Mouse (Mus musculus) layer of hippocampus, adult 9-11 months (tissue): ENCODE data around the gene Oas1f.
"Not testable (repeated sequence)": the region's sequence is repeated elsewhere in the genome, so short reads cannot be mapped to it uniquely, and the experiment has no call there.

Experiments
- DNase-seq: peaks from one replicate; pipeline ENCODE4 v3.0.0; 2022

Gene Oas1f

GRCm38 (mm10) chr5:120847067-120847466, at the start of gene Oas1f:
Gene Oas1f (plus strand): TSS chr5:120847367.
- no peak for DNase-seq

DNA sequence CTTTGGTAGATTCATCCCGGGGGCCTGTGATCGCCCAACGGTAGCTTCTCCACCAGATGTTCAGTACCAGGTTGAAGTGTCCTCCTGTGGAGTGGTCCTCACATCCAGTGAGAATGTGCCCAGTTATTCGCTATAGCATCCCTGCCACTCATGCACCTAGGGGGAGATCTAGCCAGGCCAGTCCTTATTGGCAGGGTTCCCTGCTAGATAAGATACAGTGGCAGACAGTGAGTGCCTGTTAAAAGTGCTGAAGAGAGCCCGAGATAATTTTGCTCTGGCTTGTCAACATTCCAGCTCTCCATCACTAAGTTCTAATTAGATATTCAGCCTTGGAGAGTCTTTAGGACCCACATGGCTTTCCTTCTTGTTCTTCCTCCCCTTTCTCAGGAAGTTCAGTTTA, 49.0 kb upstream of the Oas1f start:
- not testable (repeated sequence) for DNase-seq

DNA sequence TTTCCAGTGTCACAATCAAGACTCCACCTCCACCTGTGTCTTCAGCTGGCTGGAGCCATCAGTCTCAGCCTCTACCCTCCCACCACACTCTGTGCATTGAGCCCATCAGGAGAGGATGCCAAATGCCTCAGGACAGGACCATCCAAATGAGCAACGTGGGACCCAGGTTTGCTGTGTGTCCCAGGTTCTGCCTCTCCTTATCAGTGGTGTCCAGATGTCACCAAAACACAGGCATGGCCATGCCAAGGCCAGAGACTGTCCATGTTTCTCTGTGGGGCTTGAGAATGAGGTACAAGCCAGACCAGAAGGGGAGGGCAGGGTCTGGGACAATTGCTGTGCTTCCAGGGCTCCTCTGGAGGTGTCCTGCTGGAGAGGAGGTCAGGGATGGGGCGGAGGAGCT, 48.2 kb upstream of the Oas1f start:
- DNase-seq: not testable (repeated sequence)

DNA sequence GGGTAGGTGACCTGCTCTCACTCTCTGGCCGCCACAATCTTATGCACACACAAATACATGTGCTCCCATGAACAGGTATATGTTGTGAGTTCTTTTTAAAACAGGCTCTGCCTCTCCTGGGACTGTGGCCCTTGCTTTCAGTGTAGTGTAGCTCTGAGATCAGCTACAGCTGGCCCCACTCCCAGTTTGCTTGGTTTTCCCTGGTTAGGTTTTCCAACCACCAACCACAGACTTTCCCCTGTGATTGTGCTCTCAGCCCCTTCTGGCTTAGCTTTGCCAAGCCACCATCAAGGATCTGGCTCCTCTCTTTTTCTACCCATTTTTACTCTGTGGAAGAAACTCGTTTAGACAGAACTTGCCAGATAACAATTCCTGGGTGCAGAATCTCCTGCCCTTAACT, 43.6 kb upstream of the Oas1f start:
- DNase-seq: no peak

DNA sequence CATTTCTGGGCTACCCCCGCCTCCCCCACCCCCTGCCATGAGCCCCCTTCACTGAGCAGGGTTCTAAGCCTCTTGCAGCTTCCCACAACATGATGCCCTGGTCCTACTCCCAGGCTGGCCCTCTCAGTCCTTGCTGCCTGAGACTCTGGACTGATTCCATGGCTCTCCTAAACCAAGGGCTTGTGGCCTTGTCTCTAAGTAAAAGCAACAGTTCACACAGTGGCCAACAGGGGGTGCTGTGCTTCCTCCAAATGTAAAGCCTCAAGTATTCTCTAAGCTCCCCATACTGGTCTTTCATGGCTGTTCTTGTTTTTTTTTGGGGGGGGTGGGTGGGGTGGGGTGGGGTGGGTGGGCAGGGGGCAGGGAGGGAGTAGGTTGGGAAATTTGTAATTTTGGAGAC, 40.7 kb upstream of the Oas1f start:
- peak; percentile 47 for DNase-seq

DNA sequence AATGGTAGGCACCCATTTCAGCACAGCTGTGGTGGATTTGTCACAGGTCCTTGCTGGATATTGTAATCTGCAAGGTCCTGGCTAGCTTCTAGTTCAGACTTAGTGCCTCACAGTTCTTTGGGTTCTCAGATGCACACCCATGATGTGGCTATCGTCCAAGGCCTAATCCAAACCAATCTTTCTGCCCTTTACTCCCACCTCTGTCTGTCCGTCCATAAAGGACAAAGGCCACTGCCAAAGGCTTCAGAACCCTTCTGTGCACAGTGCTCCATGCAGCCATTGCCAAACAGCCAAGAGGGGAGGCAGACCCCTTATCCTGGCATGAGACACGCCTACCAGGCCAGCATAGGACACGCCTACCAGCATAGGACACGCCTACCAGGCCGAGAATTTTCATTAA, 38.0 kb upstream of the Oas1f start:
- DNase-seq: no peak

GRCm38 (mm10) chr5:120811951-120812819, 35.0 kb upstream of the Oas1f start, which contains the start of gene Oas1c:
Gene Oas1c (minus strand): TSS chr5:120812514.
- peak; percentile 74 for DNase-seq

DNA sequence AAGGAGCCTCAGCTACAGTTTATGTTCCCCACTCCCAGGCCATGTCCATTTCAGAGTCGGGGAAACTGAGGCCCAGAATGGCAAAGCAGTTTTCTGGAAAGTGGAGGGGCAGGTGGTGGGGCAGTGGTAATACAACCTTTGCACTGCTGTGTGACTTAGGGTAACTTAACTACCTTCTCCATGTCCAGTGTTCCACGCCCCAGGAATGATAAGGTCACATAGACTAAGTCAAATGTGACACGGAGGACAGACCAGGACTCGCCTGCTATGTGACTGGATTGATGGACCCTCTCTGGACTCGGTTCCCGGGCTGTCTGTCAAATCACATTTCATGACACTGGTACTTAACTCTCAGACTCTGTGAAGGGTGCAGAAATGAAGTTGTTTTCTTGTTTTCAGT, 34.1 kb upstream of the Oas1f start:
- DNase-seq: no peak

GRCm38 (mm10) chr5:120815949-120816348, 31.2 kb upstream of the Oas1f start:
- DNase-seq: no peak

DNA sequence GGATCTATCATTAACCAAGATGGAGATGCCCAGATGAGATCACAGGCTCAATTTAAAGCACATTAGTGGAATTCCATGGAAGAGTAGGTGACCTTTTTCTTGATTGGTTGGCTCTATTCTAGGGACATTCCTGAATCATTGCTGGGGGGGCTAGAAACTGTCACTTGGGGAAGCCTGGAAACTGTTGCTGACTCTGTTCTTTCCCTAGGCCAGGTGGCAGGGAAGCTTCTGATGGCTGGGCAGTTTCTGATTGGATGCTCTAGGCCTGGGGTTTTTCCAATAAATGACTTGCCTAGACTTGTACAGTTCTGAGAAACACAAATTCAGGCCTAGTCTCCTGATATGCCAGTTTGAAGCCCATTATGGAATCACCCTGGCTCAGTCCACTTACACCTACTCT, 28.2 kb upstream of the Oas1f start:
- no peak for DNase-seq

DNA sequence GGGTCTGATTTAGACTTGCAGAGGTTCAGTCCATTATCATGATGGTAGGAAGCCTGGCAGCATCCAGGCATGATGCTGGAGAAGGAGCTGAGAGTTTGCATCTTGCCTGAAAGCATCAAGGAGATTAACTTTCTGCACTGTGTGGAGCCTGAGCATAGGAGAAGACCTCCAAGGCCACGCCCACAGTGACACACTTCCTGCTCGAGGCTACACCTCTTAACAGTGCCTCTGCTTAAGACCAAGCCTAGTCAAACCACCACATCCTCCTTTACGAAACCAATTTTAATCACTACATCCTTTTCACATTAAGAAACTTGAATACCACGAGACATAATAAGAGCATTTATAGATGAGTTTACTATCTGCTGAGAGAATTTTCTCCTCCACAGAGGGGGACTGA, 16.1 kb upstream of the Oas1f start:
- no peak for DNase-seq

GRCm38 (mm10) chr5:120833335-120834280, 13.6 kb upstream of the Oas1f start:
- DNase-seq: no peak

DNA sequence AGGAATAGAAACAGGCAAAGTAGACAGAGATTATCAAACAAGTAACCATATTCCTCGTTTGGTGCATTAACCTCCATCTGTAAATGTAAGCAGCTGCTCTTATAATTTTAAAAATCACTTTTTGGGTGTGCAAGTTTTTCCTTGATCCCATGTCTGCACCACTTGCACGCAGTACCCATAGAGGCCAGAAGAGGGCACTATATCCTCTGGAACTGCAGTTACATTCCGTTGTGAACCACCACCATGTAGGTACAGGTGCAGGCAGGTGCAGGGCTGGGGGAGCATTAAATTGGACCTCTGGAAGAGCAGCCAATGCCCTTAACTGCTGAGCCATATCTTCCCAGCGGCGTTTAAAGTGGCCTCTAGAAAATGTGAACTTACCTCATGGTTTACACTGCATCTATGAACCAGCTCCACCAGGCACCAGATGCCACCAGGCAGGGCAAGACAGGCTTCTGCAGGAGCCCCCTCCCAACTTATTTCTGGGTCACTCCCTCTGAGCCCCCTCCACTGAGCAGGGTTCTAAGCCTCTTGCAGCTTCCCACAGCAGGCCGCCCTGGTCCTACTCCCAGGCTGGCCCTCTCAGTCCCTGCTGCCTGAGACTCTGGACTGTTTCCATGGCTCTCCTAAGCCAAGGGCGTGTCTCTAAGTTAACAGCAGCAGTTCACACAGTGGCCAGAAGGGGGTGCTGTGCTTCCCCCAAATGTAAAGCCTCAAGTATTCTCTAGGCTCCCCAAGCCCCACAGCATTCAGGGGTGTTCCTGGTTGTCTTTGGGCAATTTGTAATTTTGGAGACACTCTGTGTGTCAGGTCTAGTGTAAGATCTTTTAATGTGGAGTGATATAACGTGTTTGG, 10.2 kb upstream of the Oas1f start:
- DNase-seq: no peak

DNA sequence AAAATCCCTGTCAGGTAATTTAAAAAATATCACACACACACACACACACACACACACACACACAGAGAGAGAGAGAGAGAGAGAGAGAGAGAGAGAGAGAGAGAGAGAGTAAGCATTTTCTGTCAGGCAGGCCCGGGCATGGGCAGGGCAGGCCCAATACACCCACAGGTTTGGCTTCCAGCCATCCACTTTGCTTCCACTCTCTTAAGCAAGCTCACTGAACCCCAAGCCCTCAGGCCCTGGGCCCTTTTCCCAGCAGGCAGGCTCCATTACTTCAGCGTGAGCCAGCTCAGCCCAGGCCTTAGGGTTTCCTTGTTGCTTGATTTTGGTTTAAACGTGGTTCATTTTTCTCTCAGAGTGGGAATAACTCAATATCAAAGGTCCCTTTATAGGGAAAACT, 2.5 kb upstream of the Oas1f start:
- no peak for DNase-seq

GRCm38 (mm10) chr5:120849601-120850136, 2.5 kb downstream of the Oas1f start:
- no peak for DNase-seq

DNA sequence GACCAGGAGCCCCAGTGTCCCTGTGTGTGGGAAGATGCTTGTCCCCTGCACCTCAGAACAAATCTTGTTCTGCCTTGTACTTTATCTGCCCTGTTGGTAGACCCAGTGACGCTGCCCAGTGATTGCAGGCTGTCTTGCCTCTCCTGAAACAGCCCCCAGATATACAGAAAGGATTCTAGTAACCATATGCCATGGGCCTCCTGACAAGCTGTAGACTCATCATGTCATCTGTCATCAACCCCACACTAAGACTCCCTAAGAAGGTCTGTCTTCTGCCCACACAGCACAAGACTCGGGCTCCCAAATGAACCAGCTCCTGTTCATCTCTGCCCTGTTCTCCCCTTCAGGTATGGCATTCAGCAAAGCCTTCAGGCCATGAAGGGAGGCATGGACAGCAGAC, 12.1 kb downstream of the Oas1f start:
- DNase-seq: peak; percentile 23

DNA sequence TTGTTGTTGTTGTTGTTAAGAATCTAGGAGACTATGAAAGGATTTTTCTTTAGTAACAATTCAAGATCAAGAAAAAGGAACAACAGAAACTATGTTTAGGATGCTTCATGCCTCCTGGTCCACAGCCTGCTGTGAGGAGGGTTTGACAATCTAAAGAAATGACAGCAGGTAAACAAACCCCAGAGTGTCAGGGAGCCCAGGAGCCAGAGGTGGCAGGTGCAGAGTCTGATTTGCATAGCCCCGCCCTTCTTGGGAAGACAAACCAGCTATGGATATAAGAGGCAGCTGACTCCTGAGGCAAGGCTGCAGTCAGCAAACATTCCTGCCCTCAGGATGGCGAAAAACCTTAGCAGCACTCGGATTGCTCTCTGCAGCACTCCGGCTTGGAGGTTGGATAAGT, 14.0 kb downstream of the Oas1f start, which contains the start of gene Oas1h:
Oas1h (plus strand) TSS at position 301 of the 400 bp plus-strand sequence.
- no peak for DNase-seq

DNA sequence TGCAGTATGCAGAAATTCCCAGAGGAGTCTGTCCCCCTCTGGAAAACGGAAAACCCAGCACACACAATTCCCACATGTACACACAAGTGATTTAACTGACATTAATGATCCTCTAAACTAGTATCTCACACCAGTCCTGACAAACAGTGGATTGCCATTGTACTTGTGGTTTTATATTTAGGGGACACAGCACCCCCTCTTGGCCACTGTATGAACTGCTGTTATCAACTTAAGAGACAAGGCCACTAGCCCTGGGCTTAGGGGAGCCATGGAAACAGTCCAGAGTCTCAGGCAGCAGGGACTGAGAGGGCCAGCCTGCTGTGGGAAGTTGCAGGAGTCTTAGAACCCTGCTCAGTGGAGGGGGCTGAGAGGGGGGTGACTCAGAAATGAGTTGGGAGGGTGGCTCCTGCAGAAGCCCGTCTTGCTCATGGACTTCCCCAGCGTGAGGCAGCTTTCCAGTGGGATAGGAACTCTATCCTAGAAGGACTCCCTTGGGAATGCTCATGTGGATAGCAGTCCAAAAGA, 18.2 kb downstream of the Oas1f start:
- DNase-seq: no peak

- no peak for DNase-seq
Observed at GRCm38 (mm10) chr5:120869436-120870015, 22.4 kb downstream of the Oas1f start.

DNA sequence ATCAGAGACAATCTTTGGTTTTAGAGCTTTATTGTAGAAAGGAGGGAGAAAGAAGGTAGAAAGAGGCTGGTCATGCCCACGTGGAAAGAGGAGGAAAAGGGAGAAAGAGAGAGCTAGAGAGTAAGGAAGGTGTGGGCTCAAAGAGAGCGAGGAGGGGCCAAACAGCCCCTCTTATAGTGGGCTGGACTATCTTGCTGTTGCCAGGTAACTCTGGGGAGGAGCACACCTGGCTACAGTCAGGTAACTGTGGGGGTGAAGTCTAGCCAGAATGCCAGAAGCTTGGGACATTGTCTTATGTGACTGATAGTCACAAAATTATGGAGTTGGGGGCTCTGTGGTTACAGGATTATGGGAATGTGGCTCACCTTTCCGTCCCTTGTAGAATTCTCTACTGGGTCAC, 22.9 kb downstream of the Oas1f start:
- no peak for DNase-seq

GRCm38 (mm10) chr5:120870782-120871181, 23.6 kb downstream of the Oas1f start:
- DNase-seq: no peak

GRCm38 (mm10) chr5:120871469-120871868, 24.3 kb downstream of the Oas1f start:
- DNase-seq: no peak
